Mouse (Mus musculus) MEL (cell line): ENCODE measurements around the gene Mtor. TPM values are rescaled to one million over a fixed set of nuclear protein-coding genes. Genes with fewer than 3 reads are reported as not detected.

Experiments used
- DNase-seq: peaks from one replicate; pipeline ENCODE4 v3.0.0; 2011; ENCODE audit warnings: low read depth, low spot score
- H3K27ac ChIP-seq: 2 replicates; pipeline ENCODE4 v1.5.1; 2012; ENCODE audit warnings: low read depth, mild to moderate bottlenecking, control low read depth, low read length, moderate library complexity; ENCODE audit not compliant: control insufficient read depth
- H3K27me3 ChIP-seq, 2 experiments: fragments of 150-350 bp in 1 of 2; sonication (generic) in 1 of 2; 2 replicates each; pipeline ENCODE4 v1.6.1; 2012; ENCODE audit warnings: low read length in 2 of 2, mild to moderate bottlenecking in 2 of 2, improper control_type of control experiment in 1 of 2, moderate library complexity in 1 of 2; ENCODE audit not compliant: insufficient read depth in 2 of 2, control insufficient read depth in 1 of 2
- H3K36me3 ChIP-seq, 2 experiments: 2 replicates each; pipeline ENCODE4 v1.6.1; 2012 to 2014; ENCODE audit warnings: low read length in 2 of 2, improper control_type of control experiment in 1 of 2, inconsistent platforms in 1 of 2, mild to moderate bottlenecking in 1 of 2; ENCODE audit not compliant: insufficient read depth in 2 of 2, control insufficient read depth in 1 of 2
- H3K4me1 ChIP-seq, 2 experiments: fragments of 150-350 bp in 1 of 2; sonication (generic) in 1 of 2; 2 replicates each; pipeline ENCODE4 v1.6.1; 2012; ENCODE audit warnings: low read length in 2 of 2, improper control_type of control experiment in 1 of 2, mild to moderate bottlenecking in 1 of 2; ENCODE audit not compliant: insufficient read depth in 2 of 2, control insufficient read depth in 1 of 2
- H3K4me3 ChIP-seq, 2 experiments: fragments of 150-350 bp in 1 of 2; sonication (generic) in 1 of 2; 2 replicates each; pipeline ENCODE4 v1.5.1; 2012; ENCODE audit warnings: low read depth in 2 of 2, low read length in 2 of 2, mild to moderate bottlenecking in 2 of 2, moderate library complexity in 2 of 2, control low read depth in 1 of 2, improper control_type of control experiment in 1 of 2; ENCODE audit not compliant: control insufficient read depth in 1 of 2, insufficient read depth in 1 of 2
- H3K79me2 ChIP-seq: 2 replicates; pipeline ENCODE4 v1.6.1; 2012; ENCODE audit warnings: mild to moderate bottlenecking, low read length, moderate library complexity; ENCODE audit not compliant: control insufficient read depth, poor library complexity, insufficient read depth
- H3K9ac ChIP-seq: 2 replicates; pipeline ENCODE4 v1.6.1; 2012; ENCODE audit warnings: low read depth, mild to moderate bottlenecking, control low read depth, low read length, moderate library complexity; ENCODE audit not compliant: control insufficient read depth, poor library complexity, severe bottlenecking
- H3K9me3 ChIP-seq: fragments of 150-350 bp; sonication (generic); replicated peaks from 2 replicates; pipeline ENCODE4 v1.6.1; 2012; ENCODE audit warnings: mild to moderate bottlenecking, low read length, improper control_type of control experiment, moderate library complexity; ENCODE audit not compliant: insufficient read depth
- CHD1 ChIP-seq: IDR thresholded peaks from 2 replicates; pipeline ENCODE4 v1.6.1; 2012; ENCODE audit warnings: low read depth, mild to moderate bottlenecking, inconsistent platforms, low read length, improper control_type of control experiment
- CHD2 ChIP-seq: IDR thresholded peaks from 2 replicates; pipeline ENCODE4 v1.6.1; 2011; ENCODE audit warnings: low read length, improper control_type of control experiment
- E2F4 ChIP-seq: IDR thresholded peaks from 2 replicates; pipeline ENCODE4 v1.6.1; 2011; ENCODE audit warnings: low read depth, low read length, improper control_type of control experiment, borderline replicate concordance
- GABPA ChIP-seq: IDR thresholded peaks from 2 replicates; pipeline ENCODE4 v1.6.1; 2012; ENCODE audit warnings: low read depth, mild to moderate bottlenecking, inconsistent platforms, low read length, improper control_type of control experiment, moderate library complexity
- GATA1 ChIP-seq: IDR thresholded peaks from 2 replicates; pipeline ENCODE4 v1.6.1; 2011; ENCODE audit warnings: low read depth, low read length, improper control_type of control experiment
- MAFK ChIP-seq: IDR thresholded peaks from 2 replicates; pipeline ENCODE4 v1.6.1; 2011; ENCODE audit warnings: low read depth, mild to moderate bottlenecking, low read length, improper control_type of control experiment, borderline replicate concordance
- MEF2A ChIP-seq: IDR thresholded peaks from 2 replicates; pipeline ENCODE4 v1.6.1; 2014; ENCODE audit warnings: low read depth, mild to moderate bottlenecking, inconsistent platforms, low read length, improper control_type of control experiment; ENCODE audit not compliant: poor library complexity, insufficient replicate concordance, severe bottlenecking; ENCODE audit errors: extremely low read depth
- MYB ChIP-seq: IDR thresholded peaks from 2 replicates; pipeline ENCODE4 v1.6.1; 2011; ENCODE audit warnings: mild to moderate bottlenecking, low read depth, low read length, improper control_type of control experiment
- NRF1 ChIP-seq: IDR thresholded peaks from 2 replicates; pipeline ENCODE4 v1.6.1; 2014; ENCODE audit warnings: low read depth, mild to moderate bottlenecking, inconsistent platforms, low read length, improper control_type of control experiment, moderate library complexity; ENCODE audit not compliant: poor library complexity, insufficient read depth, severe bottlenecking
- POLR2AphosphoS2 ChIP-seq: IDR thresholded peaks from 2 replicates; pipeline ENCODE4 v1.6.1; 2011; ENCODE audit warnings: low read length, improper control_type of control experiment
- USF2 ChIP-seq, 2 experiments: IDR thresholded peaks; 2 replicates each; pipeline ENCODE4 v1.6.1; 2011 to 2012; ENCODE audit warnings: improper control_type of control experiment in 2 of 2, low read length in 2 of 2, borderline replicate concordance in 1 of 2, inconsistent platforms in 1 of 2, low read depth in 1 of 2, mild to moderate bottlenecking in 1 of 2; ENCODE audit not compliant: insufficient read depth in 1 of 2
- ZC3H11A ChIP-seq: IDR thresholded peaks from 2 replicates; pipeline ENCODE4 v1.6.1; 2012; ENCODE audit warnings: low read depth, mild to moderate bottlenecking, inconsistent platforms, low read length, improper control_type of control experiment
- ZKSCAN1 ChIP-seq: IDR thresholded peaks from 2 replicates; pipeline ENCODE4 v1.6.1; 2012; ENCODE audit warnings: low read depth, mild to moderate bottlenecking, inconsistent platforms, low read length, improper control_type of control experiment, moderate library complexity
- ZNF384 ChIP-seq: IDR thresholded peaks from 2 replicates; pipeline ENCODE4 v1.6.1; 2012; ENCODE audit warnings: low read depth, mild to moderate bottlenecking, inconsistent platforms, low read length, improper control_type of control experiment
- polyA plus RNA-seq, 2 experiments: library from polyadenylated mRNA; stranded (reverse) in 1 of 2; unstranded in 1 of 2; fragments of >175 nt in 1 of 2; fragments of >200 nt in 1 of 2; gene quantifications; 2 replicates each; pipeline versions ENCODE4 v1.2.1 to v1.2.4; 2012; ENCODE audit warnings: low replicate concordance in 2 of 2, low read depth in 1 of 2; ENCODE audit not compliant: insufficient read length in 2 of 2, insufficient read depth in 1 of 2, missing spikeins in 1 of 2
- total RNA-seq: library from RNA; depleted of rRNA; stranded (reverse); fragments of 300-350 nt; gene quantifications from 2 replicates; pipeline ENCODE4 v1.2.3, GENCODE M21; 2012

The Mtor gene
- total and polyA plus RNA-seq, 3 experiments, result 23.9 to 35.2 TPM; not detected in 1

DNA sequence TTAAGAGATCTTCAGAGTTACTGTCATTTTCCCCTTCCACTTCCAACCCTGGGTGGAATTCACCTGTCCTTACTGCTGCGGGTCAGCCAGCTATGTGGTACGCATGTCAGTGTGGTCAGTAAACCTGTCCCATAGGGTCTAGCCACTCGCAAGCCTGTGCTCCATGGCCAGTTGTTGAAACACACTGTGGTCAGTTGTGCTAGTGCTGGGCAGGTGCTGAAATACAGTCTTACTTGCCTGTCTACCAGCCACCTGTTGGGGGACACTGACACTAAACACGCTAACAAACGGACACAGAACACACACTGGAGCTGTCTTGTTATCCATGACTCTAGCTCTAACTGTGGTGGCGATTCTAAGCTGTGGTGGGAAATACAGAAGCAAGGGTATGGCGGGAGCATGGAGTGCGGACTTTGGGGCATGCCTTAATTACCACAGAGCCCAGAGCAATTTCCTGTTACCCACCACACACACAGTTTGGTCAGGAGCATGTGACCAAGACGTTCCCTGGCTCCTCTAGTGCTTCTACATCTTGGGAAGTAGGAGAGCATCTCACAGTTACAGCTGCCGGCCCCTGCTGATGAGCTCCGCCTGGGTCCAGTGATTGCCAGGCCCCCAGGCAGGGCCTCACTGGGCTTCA is 17.4 kb upstream of the Mtor start:
- peaks cover 0 to 6% of the 10 kb centered on the region in 2 experiments; a peak in 2 of 4 replicates for H3K4me1 ChIP-seq
- no peak overlapping the region for H3K9ac ChIP-seq
- no peak for DNase-seq
- H3K27ac ChIP-seq, result no peak overlapping the region
- no peak overlapping the region for H3K4me3 ChIP-seq
- peaks cover 0 to 2% of the 10 kb centered on the region in 2 experiments; a peak in 1 of 4 replicates for H3K36me3 ChIP-seq
- H3K27me3 ChIP-seq, result no peaks in the 10 kb centered on the region
- no peak for TF ChIP-seq ZKSCAN1
- no peak for TF ChIP-seq GABPA
- TF ChIP-seq CHD1, result no peak
- no peaks in the 10 kb centered on the region for H3K79me2 ChIP-seq
- H3K9me3 ChIP-seq, result no peaks in the 10 kb centered on the region

DNA sequence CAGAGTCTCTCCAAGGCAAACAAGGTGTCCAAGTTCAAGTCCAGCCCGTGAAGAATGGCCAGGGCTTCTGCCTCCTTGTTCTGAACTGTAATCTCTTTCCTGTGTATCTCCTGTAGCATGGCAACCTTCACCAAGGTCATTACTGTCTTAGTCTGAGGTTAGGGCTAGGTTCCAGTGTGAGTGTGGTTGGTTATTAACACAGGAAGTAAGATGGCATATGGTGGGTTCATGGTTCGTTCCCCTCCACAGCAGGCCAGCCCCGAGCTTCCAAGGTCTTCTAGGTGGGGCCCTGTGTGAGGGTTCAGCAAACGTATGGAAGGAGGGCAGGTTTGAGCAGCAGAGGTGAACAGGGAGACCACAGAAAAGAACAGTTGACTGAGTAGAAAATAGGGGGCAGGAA is 15.9 kb upstream of the Mtor start:
- Histone ChIP-seq H3K9me3 (no peaks in the 10 kb centered on the region), H3K4me3 (no peak overlapping the region), H3K27me3 (no peaks in the 10 kb centered on the region), H3K27ac (no peak overlapping the region), H3K79me2 (no peaks in the 10 kb centered on the region; the same call in 1 of the 2 replicates), H3K36me3 (peaks cover 2% of the 10 kb centered on the region in 2 experiments; a peak in 2 of 4 replicates), H3K4me1 (peaks cover 0 to 6% of the 10 kb centered on the region in 2 experiments; a peak in 2 of 4 replicates), H3K9ac (no peak overlapping the region)
- TF ChIP-seq GATA1 (no peak), MYB (no peak), ZC3H11A (no peak), NRF1 (no peak), ZNF384 (no peak), CHD1 (no peak)
- DNase-seq, result no peak

DNA sequence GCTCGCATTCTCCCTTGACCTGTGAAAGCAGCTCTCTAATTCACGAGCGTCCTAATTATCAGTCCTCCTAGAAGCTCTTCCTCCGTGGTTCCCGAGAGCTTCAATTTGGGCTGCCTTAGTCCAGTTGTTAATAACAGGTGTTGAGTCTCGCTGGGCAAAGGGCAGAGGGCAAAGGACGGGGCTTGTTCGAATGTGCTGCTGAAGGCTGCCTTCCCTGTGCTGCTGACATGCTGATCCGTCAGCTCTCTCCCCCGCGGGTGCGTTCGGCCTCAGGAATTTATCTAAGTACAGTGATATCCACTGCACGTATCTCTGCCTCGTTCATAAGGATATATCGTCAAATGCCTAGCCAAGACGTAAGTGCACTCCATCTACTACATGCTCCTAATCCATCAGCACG is 15.1 kb upstream of the Mtor start:
- H3K79me2 ChIP-seq, result no peaks in the 10 kb centered on the region; the same call in 1 of the 2 replicates
- no peak overlapping the region for H3K4me3 ChIP-seq
- no peaks in the 10 kb centered on the region for H3K27me3 ChIP-seq
- DNase-seq, result no peak
- H3K4me1 ChIP-seq, result peaks cover 0 to 6% of the 10 kb centered on the region in 2 experiments; a peak in 2 of 4 replicates
- H3K9me3 ChIP-seq, result no peaks in the 10 kb centered on the region
- TF ChIP-seq USF2 (IDR thresholded peaks at IDR 0.05; ENCODE audit: borderline replicate concordance in 1 of 2, insufficient read depth in 1 of 2, low read depth in 1 of 2, low read length in 2 of 2) (no peak), MAFK (no peak), CHD2 (no peak), E2F4 (no peak), ZC3H11A (no peak), MEF2A (no peak), POLR2AphosphoS2 (no peak), ZNF384 (no peak)
- TF ChIP-seq, all 39 proteins: peak for 0
- Histone ChIP-seq H3K9ac (no peak overlapping the region), H3K27ac (no peak overlapping the region), H3K36me3 (peaks cover 2% of the 10 kb centered on the region in 2 experiments; a peak in 2 of 4 replicates)
